Mouse (Mus musculus) heart, postnatal 14 days (tissue): ENCODE results near the gene Samd4b. TPM values are rescaled to one million over a fixed set of nuclear protein-coding genes. Genes with fewer than 3 reads are reported as not detected.

Experiments used
- DNase-seq, 2 experiments: peaks; one replicate each; pipeline ENCODE4 v3.0.0; 2021 to 2022
- intact Hi-C: fragments of 180-260 bp; cut with DNase I; formaldehyde crosslinking; loops from one replicate; pipeline ENCODE4 v1.15.1; 2025
- total RNA-seq, 2 experiments: library from RNA; stranded (reverse); gene quantifications; 2 replicates each; pipeline ENCODE4 v1.2.3; 2021

Samd4b gene
- total RNA-seq, 2 experiments from 2014 or later: 32.1 to 32.4 TPM

GRCm38 (mm10) chr7:28384162-28384561 lies 213.8 kb downstream of the Samd4b start:
- intact Hi-C loops: no loop called here
- DNase-seq: no peak

DNA sequence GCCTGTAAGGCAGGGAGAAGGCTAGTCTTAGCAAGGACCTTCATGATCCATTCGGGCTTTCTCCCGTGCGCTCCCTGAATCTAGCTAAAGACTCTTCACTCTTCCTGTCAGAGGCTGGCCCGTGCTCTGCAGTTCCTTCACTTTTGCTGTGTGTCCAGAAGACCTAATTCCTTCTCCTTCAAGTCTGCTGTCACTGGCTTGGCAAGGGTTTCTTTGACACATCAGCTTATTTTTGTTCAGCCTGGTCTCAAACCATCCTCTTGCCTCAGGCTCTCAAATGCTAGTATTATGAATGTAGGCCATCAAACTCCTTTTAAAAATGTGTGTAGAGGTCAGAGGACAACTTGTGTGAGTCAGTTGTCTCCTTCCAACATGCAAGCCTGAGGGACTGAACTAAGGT lies 214.3 kb downstream of the Samd4b start:
- intact Hi-C loops: no loop called here
- no peak for DNase-seq

- intact Hi-C loops: no loop called here
- peak in 1 of 2 experiments; percentile 53 for DNase-seq
Observed at GRCm38 (mm10) chr7:28382981-28383396, 215.0 kb downstream of the Samd4b start.

- intact Hi-C loops: no loop called here
- no peak for DNase-seq
Observed at GRCm38 (mm10) chr7:28382347-28382951, 215.5 kb downstream of the Samd4b start.

DNA sequence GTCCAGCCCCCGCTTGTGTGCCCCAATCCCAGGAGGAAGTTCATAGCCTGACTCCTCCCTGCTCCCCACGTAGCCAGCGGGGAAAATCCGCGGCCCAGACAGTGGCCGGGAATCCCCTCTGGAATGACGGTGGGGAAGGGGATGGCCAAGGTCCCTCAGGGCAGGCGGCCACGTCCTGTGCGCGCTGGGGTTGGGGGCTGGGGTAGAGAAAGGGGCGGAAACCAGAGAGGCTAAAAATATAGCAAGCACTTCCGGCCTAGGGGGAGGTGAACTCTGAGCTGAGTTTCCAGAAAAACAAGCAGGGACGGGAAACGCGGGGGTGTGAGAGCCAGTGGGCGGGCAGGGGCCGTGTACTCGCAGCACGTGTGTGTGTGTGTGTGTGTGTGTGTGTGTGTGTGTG lies 216.0 kb downstream of the Samd4b start:
- peak; percentile 86 to 89 for DNase-seq
- intact Hi-C loops: no loop called here

DNA sequence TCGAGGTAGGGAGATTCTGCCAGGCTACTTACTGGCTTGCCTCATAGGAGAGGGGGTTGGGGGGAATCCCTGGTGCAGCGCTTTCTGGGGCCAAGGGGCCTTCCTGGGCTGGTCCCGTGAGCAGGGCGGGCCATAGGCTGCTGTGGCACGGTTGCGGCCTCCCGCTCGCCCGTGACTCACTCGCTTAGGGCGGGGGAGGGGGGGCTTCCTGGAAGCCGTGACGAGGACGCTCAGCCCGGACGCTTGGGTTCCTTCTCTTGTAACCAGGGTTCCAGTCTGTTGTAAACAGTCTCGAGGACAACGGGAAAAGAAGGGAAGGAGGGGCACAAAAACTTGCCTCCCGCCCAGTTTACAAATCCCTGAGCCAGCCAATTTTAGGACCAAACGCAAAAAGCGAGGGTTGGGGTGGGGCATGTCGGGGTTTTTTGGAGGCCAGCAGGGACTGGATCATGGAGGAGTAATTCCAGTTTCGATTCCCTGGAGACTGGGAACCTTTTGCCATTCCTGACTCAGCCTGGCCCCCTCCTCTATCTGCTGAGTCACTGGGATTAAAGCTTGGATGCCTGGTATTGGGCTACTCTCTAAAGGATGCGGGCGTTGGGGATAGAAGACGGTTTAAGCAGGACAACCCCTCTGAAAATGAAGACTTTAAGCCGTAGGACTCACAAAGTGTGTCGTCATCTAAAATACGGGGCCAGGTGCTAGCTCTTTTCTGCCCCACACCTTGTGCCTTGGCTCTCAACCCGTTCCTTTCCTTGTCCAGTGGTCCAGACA lies 216.7 kb downstream of the Samd4b start:
- peak; percentile 85 for DNase-seq
- intact Hi-C loops: no loop called here

- DNase-seq: no peak
- intact Hi-C loops: no loop called here
Observed at GRCm38 (mm10) chr7:28380237-28381016, 217.5 kb downstream of the Samd4b start, which contains the start of gene Zfp36. Zfp36 (minus strand) TSS chr7:28380253.

DNA sequence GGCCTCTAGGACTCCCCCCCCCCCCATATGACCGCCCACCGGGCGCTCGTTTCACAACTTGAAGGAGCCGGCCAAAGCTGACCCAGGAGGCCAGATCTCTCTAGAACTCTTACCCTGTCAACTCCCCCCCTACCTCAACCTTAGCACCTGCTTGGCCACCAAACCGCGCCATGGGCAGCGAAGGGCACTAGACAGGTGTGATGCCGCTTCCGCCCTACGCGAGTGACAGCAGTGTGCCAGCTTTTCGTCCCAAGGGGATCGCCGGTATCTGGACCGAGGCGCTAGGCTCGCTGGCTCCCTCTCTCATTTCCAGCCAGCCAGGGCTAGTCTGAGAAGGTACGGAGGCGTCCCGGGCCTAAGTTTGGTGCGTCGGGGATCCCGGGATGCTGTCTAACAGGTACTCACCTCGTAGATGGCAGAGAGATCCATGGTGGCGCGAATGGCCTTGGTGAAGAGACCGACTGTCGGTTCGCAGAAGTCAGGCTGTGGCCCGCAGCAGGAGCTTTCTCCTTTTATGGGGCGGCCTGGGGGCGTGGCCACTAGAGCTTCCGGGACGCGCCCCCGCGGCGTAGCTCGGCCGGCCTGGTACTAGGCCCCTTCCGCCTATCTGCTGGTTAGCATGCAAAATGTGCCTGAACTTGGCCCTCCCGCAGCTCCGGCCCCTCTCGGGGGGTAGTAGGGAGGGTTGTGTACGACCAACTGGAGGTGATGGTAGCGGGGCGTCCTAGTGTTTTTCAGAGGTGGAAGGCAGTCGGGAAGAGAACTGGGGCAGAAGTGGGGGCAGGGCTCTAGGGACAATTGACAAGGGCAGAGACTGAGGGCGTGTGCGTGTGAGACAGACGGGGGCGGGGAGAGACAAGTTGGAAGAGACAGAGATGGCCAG lies 218.9 kb downstream of the Samd4b start:
- intact Hi-C loops: no loop called here
- DNase-seq: peak; percentile 98

DNA sequence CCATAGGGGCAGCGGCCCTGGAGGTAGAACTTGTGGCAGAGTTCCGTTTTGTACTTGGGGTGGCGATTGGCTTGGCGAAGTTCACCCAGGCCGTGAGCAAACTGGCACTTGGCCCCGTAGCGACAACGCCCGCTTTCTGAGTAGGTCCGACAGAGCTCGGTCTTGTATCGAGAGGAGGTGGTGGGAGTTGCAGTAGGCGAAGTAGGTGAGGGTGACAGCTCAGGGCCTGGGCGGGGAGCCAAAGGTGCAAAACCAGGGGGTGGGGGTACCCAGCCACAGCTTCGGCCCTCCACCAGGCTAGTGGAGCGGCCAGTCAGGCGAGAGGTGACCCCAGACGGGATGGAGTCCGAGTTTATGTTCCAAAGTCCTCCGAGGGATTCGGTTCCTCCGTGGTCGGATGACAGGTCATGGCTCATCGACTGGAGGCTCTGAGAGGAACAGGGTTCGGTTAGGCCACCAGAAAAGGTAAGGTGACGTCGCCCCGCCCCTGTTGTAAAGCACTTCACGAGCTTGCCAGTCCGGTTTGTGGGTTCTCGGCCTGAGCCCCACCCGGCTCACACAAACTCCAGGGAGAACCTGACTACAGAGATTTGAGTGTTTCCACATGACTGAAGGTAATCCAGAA lies 219.8 kb downstream of the Samd4b start:
- intact Hi-C loops: no loop called here

DNA sequence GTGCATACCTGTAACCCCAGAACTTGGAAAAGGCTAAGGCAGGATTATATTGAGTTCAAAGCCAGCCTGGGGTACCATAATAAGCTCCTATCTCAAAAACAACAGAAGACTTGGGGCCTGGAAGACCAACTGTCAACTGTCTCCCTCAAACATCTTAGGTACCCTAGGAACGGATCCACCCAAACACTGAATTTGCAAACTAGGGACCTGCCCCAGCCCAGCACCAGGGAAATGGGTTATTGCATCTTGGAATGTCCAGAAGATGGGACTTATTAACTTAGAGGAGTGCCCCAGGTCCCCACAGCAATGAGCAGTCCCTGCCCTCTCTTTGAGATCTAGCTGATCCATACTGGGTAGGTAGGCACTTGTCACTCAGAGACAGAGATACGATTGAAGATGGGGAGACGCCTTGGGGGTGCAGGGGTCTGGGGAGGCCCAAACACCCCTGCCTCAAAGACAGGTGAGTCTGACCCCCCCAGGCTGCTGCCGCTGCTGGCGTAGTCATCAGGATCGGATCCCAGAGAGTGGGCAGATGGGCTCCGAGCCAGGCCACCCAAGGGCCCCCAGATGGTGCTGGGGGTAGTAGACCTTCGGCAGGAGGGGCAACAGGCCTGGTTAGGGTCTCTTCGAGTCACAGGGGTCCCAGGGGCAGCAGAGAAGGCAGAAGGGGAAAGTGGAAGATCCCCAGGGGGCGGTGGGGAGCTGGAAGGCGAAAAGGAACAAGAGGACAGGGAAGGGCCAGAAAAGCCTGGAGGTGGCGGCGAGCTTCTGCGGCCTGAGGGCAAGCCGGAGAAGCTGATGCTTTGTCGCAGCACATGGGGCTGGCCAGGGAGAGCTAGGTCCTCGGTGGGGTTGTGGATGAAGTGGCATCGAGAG lies 220.5 kb downstream of the Samd4b start:
- intact Hi-C loops: no loop called here
- peak in 1 of 2 experiments; percentile 51 for DNase-seq

More for the DNA sequence above, 219.8 kb downstream of the Samd4b start:
- peak; percentile 67 to 71 for DNase-seq

GRCm38 (mm10) chr7:28376011-28376771 lies 221.8 kb downstream of the Samd4b start:
- intact Hi-C loops: no loop called here
- DNase-seq: peak; percentile 86 to 89

- intact Hi-C loops: no loop called here
- DNase-seq: peak; percentile 93 to 96
Observed at GRCm38 (mm10) chr7:28375176-28375921, 222.6 kb downstream of the Samd4b start.

DNA sequence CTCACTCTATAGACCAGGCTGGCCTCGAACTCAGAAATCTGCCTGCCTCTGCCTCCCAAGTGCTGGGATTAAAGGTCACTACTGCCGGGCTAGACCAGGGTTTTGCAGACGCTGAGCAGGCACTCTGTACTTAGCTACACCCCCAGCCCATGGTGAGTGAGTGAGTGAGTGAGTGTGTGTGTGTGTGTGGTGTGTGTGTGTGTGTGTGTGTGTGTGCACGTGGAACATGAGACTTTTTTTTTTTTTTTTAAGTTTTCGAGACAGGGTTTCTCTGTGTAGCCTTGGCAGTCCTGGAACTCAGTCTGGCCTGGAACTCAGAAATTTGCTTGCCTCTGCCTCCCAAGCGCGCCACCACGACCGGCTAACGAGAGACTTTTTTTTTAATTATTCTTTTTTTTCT lies 223.3 kb downstream of the Samd4b start:
- no peak for DNase-seq
- intact Hi-C loops: no loop called here

GRCm38 (mm10) chr7:28373891-28374495 lies 224.0 kb downstream of the Samd4b start:
- DNase-seq: no peak
- intact Hi-C loops: loop anchor here (1.0 kb wide), 1 partner anchor 12 kb away; no protein-coding TSS in a partner anchor

DNA sequence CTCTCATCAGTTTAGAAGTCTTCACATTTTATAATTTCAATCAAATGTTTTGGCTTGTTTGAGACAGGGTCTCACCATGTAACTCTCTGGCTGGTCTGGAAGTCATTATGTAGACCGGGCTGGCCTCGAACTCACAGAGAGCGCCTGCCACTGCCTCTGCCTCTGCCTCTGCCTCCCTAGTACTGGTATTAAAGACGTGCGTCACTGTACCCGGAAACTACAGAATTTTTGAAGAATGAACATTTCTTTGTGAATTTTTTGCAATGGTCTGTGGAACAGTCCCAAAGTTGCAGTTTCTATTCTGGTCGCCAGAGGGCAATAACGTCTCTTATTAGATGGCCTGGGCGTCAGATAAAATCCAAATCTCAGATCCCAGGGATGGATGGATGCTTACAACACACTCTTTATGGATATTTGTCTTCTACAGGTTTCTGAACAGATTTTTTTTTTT lies 224.8 kb downstream of the Samd4b start:
- intact Hi-C loops: loop anchor here (1.0 kb wide), 1 partner anchor 13 kb away; no protein-coding TSS in a partner anchor
- DNase-seq: peak; percentile 76 to 88

DNA sequence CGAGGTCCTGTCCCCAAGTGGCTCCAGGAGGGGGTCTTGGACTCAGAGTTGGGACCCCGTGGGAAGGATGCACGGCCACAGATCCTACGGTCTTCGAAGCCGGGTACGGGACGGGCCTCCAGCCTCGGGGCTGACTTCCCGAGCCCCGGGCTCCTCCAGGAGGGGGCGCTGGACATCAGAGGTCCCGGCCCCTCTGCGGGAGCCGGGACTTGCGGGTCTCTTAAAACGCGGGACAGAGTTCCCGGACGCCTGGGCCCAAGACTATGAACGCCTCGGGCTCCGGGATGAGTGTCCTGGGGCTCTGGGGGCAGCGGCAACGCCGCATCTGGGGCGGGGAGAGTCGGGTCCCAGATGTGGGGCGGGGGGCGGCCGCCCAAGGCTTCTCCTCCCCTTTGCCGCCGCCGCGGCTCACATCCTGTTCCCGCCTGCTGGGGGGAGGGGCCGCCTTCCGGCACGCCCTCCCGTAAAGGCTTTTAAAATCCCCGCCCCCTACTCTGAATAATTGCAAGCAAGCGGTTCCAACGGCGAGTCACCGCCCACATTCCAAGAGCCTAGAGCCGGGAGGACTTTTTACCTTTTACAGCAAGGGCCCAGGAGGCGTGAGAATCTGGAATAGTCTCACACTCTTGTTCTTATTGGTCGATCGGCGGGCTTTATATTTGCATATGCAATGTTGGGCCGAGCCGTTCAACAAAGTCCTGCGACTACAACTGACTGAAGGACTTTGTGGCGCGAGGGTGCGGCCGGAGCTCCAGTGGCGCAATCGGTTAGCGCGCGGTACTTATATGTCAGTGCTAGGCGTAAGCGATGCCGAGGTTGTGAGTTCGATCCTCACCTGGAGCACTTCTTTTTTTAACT lies 225.5 kb downstream of the Samd4b start, which contains the start of gene Plekhg2:
Plekhg2 (minus strand) TSS at position 349 of the 858 bp plus-strand sequence.
- DNase-seq: peak; percentile 97 to 98
- intact Hi-C loops: loop anchor here (1.0 kb wide), 1 partner anchor 14 kb away; no protein-coding TSS in a partner anchor
